Mouse (Mus musculus) cerebellum, adult 2 months (tissue): ENCODE measurements around the gene Rsad1. TPM values are rescaled to one million over a fixed set of nuclear protein-coding genes. Genes with fewer than 3 reads are reported as not detected.

Experiments used
- DNase-seq, 2 experiments: peaks; one replicate each; pipeline ENCODE4 v3.0.0; 2021
- H3K27ac ChIP-seq: fragments of 200-500 bp; 2 replicates; pipeline ENCODE4 v1.5.1; 2012; ENCODE audit warnings: low read length, control low read depth, inconsistent platforms; ENCODE audit not compliant: insufficient read depth
- H3K27me3 ChIP-seq: fragments of 200-500 bp; 2 replicates; pipeline ENCODE4 v1.6.1; 2012; ENCODE audit warnings: inconsistent platforms, mild to moderate bottlenecking, low read length, moderate library complexity; ENCODE audit not compliant: control insufficient read depth, insufficient read depth
- H3K4me1 ChIP-seq: fragments of 200-500 bp; 2 replicates; pipeline ENCODE4 v1.6.1; 2011; ENCODE audit warnings: low read length; ENCODE audit not compliant: control insufficient read depth, insufficient read depth
- H3K4me3 ChIP-seq: fragments of 200-500 bp; replicated peaks from 2 replicates; pipeline ENCODE3; 2011; ENCODE audit warnings: mild to moderate bottlenecking, low read depth, low read length, control low read depth; ENCODE audit not compliant: insufficient read depth
- CTCF ChIP-seq: fragments of 200-500 bp; IDR thresholded peaks from 2 replicates; pipeline ENCODE4 v1.5.1; 2011; ENCODE audit warnings: low read depth, mild to moderate bottlenecking, control low read depth, low read length, moderate library complexity, borderline replicate concordance; ENCODE audit not compliant: insufficient read depth
- POLR2A ChIP-seq: fragments of 200-500 bp; IDR thresholded peaks from 2 replicates; pipeline ENCODE4 v1.6.1; 2011; ENCODE audit warnings: low read length, control low read depth, borderline replicate concordance; ENCODE audit not compliant: insufficient read depth
- WGBS: fragments of 180-500 bp; shearing (Covaris S2); methylation state at CpG from one replicate; pipeline ENCODE4 v1.1.7; 2018; 5-methylcytosine and 5-hydroxymethylcytosine counted together
- polyA plus RNA-seq: library from polyadenylated mRNA; depleted of rRNA; stranded (reverse); fragments of >200 nt; gene quantifications from 2 replicates; pipeline ENCODE4 v1.2.3, GENCODE M21; 2012; rRNA removed

The Rsad1 gene
- polyA plus RNA-seq, 1 experiment = 20.8 TPM

GRCm38 (mm10) chr11:94500362-94500761, 48.7 kb downstream of the Rsad1 start:
- DNase-seq = peak in 1 of 2 experiments; percentile 42
- 27% methylated on average over 8 of the region's 8 CpGs for WGBS
- Histone ChIP-seq H3K27me3 (no peaks in the 10 kb centered on the region), H3K4me1 (peaks cover 9% of the 10 kb centered on the region), H3K4me3 (peak overlapping the region; percentile 77), H3K27ac (peak overlapping the region; percentile 98)
- TF ChIP-seq POLR2A = no peak
- no peak for TF ChIP-seq CTCF

- Histone ChIP-seq H3K27me3 (no peaks in the 10 kb centered on the region), H3K4me3 (peak within 1 kb of the TSS; percentile 77), H3K4me1 (peaks cover 9% of the 10 kb centered on the region), H3K27ac (peak within 1 kb of the TSS; percentile 98)
- peak; percentile 66 to 68 for DNase-seq
- TF ChIP-seq CTCF (no peak), POLR2A (peak; percentile 23; the same call in 1 of the 2 replicates)
- WGBS = under 1% methylated on average over 26 of the region's 26 CpGs
Observed at GRCm38 (mm10) chr11:94499661-94500152, 49.3 kb downstream of the Rsad1 start, which contains the start of gene Epn3. TSS of gene Epn3 (minus strand) at chr11:94499974.

- 0% methylated on average over 2 of the region's 2 CpGs for WGBS
- DNase-seq = peak; percentile 82 to 92
- Histone ChIP-seq H3K4me1 (peaks cover 9% of the 10 kb centered on the region), H3K4me3 (peak overlapping the region; percentile 77), H3K27ac (peak overlapping the region; percentile 98), H3K27me3 (no peaks in the 10 kb centered on the region)
- TF ChIP-seq CTCF (no peak), POLR2A (peak; percentile 73; the same call in 1 of the 2 replicates)
Observed at GRCm38 (mm10) chr11:94499035-94499434, 50.0 kb downstream of the Rsad1 start.

GRCm38 (mm10) chr11:94498093-94498996, 50.7 kb downstream of the Rsad1 start:
- peak overlapping the region; percentile 98 for H3K27ac ChIP-seq
- DNase-seq = peak; percentile 78 to 86
- no peaks in the 10 kb centered on the region for H3K27me3 ChIP-seq
- peaks cover 15% of the 10 kb centered on the region for H3K4me1 ChIP-seq
- TF ChIP-seq CTCF (no peak), POLR2A (peak; percentile 39; the same call in 1 of the 2 replicates)
- peak overlapping the region; percentile 77 for H3K4me3 ChIP-seq
- 8% methylated on average over 19 of the region's 19 CpGs for WGBS

GRCm38 (mm10) chr11:94495415-94495814, 53.6 kb downstream of the Rsad1 start:
- DNase-seq = no peak
- Histone ChIP-seq H3K27me3 (no peaks in the 10 kb centered on the region), H3K27ac (no peak overlapping the region), H3K4me3 (no peak overlapping the region), H3K4me1 (peaks cover 13% of the 10 kb centered on the region)
- TF ChIP-seq CTCF = no peak
- TF ChIP-seq POLR2A = no peak
- WGBS = 84% methylated on average over 3 of the region's 3 CpGs

- Histone ChIP-seq H3K27me3 (no peaks in the 10 kb centered on the region), H3K4me3 (no peak overlapping the region), H3K4me1 (peaks cover 13% of the 10 kb centered on the region), H3K27ac (no peak overlapping the region)
- DNase-seq = no peak
- TF ChIP-seq CTCF = no peak
- TF ChIP-seq POLR2A = no peak
- 63% methylated on average over 7 of the region's 7 CpGs for WGBS
Observed at GRCm38 (mm10) chr11:94491749-94492099, 57.3 kb downstream of the Rsad1 start.

GRCm38 (mm10) chr11:94491035-94491748, 57.9 kb downstream of the Rsad1 start:
- TF ChIP-seq CTCF = no peak
- no peak for TF ChIP-seq POLR2A
- peak; percentile 33 to 38 for DNase-seq
- 31% methylated on average over 55 of the region's 55 CpGs for WGBS
- H3K27ac ChIP-seq = no peak overlapping the region
- no peaks in the 10 kb centered on the region for H3K27me3 ChIP-seq
- H3K4me1 ChIP-seq = peaks cover 13% of the 10 kb centered on the region
- no peak overlapping the region for H3K4me3 ChIP-seq

Other genes with a start within 250 kb of the Rsad1 start
- gene Luc7l3, start 227.3 kb downstream of the Rsad1 start, polyA plus RNA-seq = 154 and 156 TPM in 2 replicates
- gene Ankrd40, start 221.3 kb downstream of the Rsad1 start, polyA plus RNA-seq = 226 and 243 TPM in 2 replicates
- 0.64 and 0.71 TPM in 2 replicates for gene Abcc3, start 156.3 kb downstream of the Rsad1 start, polyA plus RNA-seq
- 199 and 248 TPM in 2 replicates for gene Cacna1g, start 75.1 kb downstream of the Rsad1 start, polyA plus RNA-seq
- gene Spata20, start 63.1 kb downstream of the Rsad1 start, polyA plus RNA-seq = 1.5 and 1.9 TPM in 2 replicates
- 31.1 and 35.9 TPM in 2 replicates for gene Epn3, start 49.3 kb downstream of the Rsad1 start, polyA plus RNA-seq
- gene Mycbpap, start 27.5 kb downstream of the Rsad1 start, polyA plus RNA-seq = 3.6 and 4.9 TPM in 2 replicates
- gene Chad, start 15.8 kb upstream of the Rsad1 start, polyA plus RNA-seq = 0.82 and 1.1 TPM in 2 replicates
- 13.1 and 15.2 TPM in 2 replicates for gene Acsf2, start 52.6 kb upstream of the Rsad1 start, polyA plus RNA-seq
- gene Lrrc59, start 80.5 kb upstream of the Rsad1 start, polyA plus RNA-seq = 71.9 and 72.1 TPM in 2 replicates
- gene Mrpl27, start 104.5 kb upstream of the Rsad1 start, polyA plus RNA-seq = 129 and 136 TPM in 2 replicates
- gene Eme1, start 104.7 kb upstream of the Rsad1 start, polyA plus RNA-seq = 0.21 and 0.30 TPM in 2 replicates
- 30.5 and 30.7 TPM in 2 replicates for gene Xylt2, start 128.3 kb upstream of the Rsad1 start, polyA plus RNA-seq
- not detected in 2 replicates for gene Gm11541, start 155.2 kb upstream of the Rsad1 start, polyA plus RNA-seq
- gene Cdc34b, start 192.5 kb upstream of the Rsad1 start, polyA plus RNA-seq = 0.33 and 0.48 TPM in 2 replicates
- not detected in 2 replicates for gene Tmem92, start 233.4 kb upstream of the Rsad1 start, polyA plus RNA-seq